Mouse (Mus musculus) E14TG2a.4 (cell line): Measurements from ENCODE around the gene Synrg.

Experiments used
- CTCF ChIP-seq: conservative IDR thresholded peaks from 2 replicates; pipeline ENCODE4 v1.5.1; 2014; ENCODE audit warnings: low read length
- NANOG ChIP-seq: IDR thresholded peaks from 2 replicates; pipeline ENCODE4 v1.6.1; 2014; ENCODE audit warnings: borderline replicate concordance, low read length, mixed read lengths

- TF ChIP-seq CTCF = no peak
- TF ChIP-seq NANOG = no peak
Observed at GRCm38 (mm10) chr11:83991701-83992100, 27.5 kb downstream of the Synrg start.
